Mouse (Mus musculus) small intestine, adult 2 months (tissue): ENCODE data around the gene Tada1.

Experiments used
- CTCF ChIP-seq: fragments of 200-500 bp; IDR thresholded peaks from 2 replicates; pipeline ENCODE4 v1.5.1; 2012; ENCODE audit warnings: low read depth, mild to moderate bottlenecking, control low read depth, inconsistent platforms, low read length, moderate library complexity, mixed read lengths; ENCODE audit not compliant: insufficient replicate concordance, insufficient read length; ENCODE audit errors: extremely low read depth
- POLR2A ChIP-seq: fragments of 200-500 bp; IDR thresholded peaks from 2 replicates; pipeline ENCODE4 v1.6.1; 2012; ENCODE audit warnings: low read depth, mild to moderate bottlenecking, control low read depth, inconsistent platforms, low read length, moderate library complexity

DNA sequence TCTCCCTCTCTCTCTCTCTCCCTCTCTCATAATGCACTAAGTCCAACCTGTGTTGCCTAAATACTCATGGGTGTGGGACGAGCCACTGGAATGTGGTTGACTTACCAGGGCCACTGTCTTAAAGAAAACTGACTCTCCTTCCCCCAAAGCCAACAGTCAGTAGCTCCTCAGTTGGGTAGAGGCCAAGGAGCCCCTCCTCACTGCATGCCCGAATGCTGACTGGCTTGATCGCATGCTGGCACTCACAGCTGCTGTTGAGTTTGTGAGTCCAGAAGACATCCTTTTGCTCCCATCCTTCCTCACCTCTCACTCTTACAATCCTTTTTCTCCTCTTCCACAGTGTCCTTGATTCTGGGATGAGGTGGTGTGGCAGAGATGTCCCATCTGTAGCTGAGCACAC is 32.0 kb upstream of the Tada1 start:
- TF ChIP-seq CTCF (no peak), POLR2A (no peak)
